Mouse (Mus musculus): Measurements from ENCODE around the gene Ovca2. TPM values are rescaled to one million over a fixed set of nuclear protein-coding genes. Genes with fewer than 3 reads are reported as not detected.
A peak's percentile ranks its signal among the peaks of the same experiment; 100 is the strongest.

Gene Ovca2
- polyA plus RNA-seq, 1 experiment from 2014 or later, result 28.6 TPM

DNA sequence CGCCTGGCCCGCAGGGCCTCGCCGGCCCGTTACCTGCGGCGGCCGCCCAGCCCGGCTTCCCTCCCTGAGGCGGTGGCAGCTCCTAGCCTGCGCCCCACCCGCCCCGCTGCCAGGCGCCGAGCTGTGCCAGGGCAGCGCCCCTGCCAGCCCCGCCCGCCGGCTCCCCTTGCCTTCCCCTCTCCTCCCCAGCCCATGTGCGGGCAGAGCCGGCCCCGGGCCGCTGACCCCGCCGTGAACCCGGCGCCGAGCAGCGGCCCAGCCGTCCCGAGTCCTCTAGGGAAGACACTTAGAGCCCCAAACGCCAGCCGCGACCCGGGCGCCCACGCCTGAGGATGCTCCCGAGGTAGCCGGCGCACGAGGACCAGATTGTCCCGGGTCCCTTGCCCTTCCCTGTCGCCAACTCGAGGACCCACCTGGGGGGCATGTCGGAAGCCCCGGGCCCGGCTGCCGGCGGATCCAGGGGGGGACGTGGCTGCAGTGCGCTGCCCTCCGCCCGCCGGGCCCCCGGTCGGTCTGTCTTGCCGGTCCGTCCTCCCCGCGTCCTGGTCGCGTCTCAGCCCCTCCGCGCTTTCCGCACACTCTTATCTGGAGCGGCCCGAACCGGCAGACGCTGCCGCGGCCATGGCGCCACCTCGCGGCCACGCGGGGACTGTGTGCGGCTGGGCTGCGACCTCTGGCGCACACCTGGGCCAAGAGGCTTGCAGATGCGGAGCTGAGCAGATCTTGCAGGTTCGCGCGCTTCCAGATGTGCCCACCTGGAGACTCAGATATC lies 9.9 kb downstream of the Ovca2 start:
- peak; percentile 93 for DNase-seq
- WGBS, result 0% methylated on average over 77 of the region's 83 CpGs
- Histone ChIP-seq H3K9me3 (ENCODE audit: low read depth, low read length) (no peaks in the 10 kb centered on the region), H3K36me3 (ENCODE audit: insufficient read depth) (peaks cover 39% of the 10 kb centered on the region), H3K4me1 (ENCODE audit: insufficient read depth) (peaks cover 2% of the 10 kb centered on the region), H3K27me3 (ENCODE audit: insufficient read depth, low read length) (peaks cover 82% of the 10 kb centered on the region), H3K4me2 (peak overlapping the region; percentile 76), H3K27ac (ENCODE audit: low read depth) (peak overlapping the region; percentile 95), H3K4me3 (ENCODE audit: low read depth, low read length) (peak overlapping the region; percentile 77), H3K9ac (peak overlapping the region; percentile 91)
- peak; percentile 78 for TF ChIP-seq CTCF (IDR thresholded peaks at IDR 0.05; ENCODE audit: low read depth)
- ATAC-seq (ENCODE audit: insufficient read depth), result peak; percentile 35

DNA sequence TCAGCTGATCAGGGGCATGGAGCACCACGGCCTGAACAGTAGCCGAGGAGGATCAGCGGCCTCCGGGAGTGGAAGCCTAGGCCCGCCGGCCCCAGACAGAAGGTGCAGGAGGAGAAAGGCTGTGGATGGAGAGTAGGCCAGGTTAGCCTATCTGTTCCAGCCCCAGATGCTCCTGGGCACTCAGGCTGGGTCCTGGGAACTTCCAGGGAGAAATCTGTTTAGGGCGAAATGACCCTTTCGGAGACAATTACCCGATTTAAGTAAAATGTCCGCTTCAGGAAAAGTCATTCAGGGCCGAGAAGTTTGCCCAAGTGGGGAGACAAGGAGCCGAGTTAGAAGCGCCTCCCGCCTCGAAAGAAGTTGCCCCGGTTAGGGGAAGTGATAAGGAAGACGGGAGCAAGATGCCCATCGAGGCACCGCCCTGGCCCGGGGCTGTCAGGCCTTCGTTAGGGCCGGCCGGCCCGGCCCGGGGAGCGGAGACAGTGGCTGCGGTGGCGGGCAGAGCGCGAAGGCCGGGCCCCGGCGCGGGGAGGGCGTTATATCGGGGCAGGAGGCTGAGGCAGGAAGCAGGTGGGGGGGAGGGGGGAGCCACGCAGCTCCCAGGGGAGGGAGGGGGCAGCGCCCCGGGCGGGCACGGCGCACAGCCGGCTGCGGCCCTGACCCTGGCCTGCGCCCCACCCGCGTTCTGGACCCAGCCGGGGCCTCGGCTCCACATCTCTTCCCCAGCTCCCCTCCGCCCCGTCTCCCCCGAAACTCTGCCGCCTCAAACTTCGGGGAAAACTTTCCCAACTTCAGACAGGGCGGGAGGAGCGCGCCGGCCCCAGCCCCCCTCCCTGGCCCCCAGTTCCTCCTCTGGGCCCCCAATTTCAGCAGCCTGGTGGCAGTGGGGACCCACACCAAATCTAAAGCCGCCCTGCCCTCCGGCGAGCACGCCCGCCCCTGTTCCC lies 10.7 kb downstream of the Ovca2 start:
- ATAC-seq (ENCODE audit: insufficient read depth) (no peak), DNase-seq (peak; percentile 59)
- Histone ChIP-seq H3K9me3 (ENCODE audit: low read depth, low read length) (no peaks in the 10 kb centered on the region), H3K36me3 (ENCODE audit: insufficient read depth) (peaks cover 48% of the 10 kb centered on the region), H3K4me2 (peak overlapping the region; percentile 76), H3K9ac (peak overlapping the region; percentile 91), H3K4me1 (ENCODE audit: insufficient read depth) (peaks cover 4% of the 10 kb centered on the region), H3K4me3 (ENCODE audit: low read depth, low read length) (peak overlapping the region; percentile 77), H3K27me3 (ENCODE audit: insufficient read depth, low read length) (peaks cover 78% of the 10 kb centered on the region), H3K27ac (ENCODE audit: low read depth) (peak overlapping the region; percentile 95)
- TF ChIP-seq CTCF (IDR thresholded peaks at IDR 0.05; ENCODE audit: low read depth), result no peak
- 4% methylated on average over 45 of the region's 63 CpGs for WGBS

GRCm38 (mm10) chr11:75166861-75167642 lies 11.6 kb downstream of the Ovca2 start:
- Histone ChIP-seq H3K4me3 (ENCODE audit: low read depth, low read length) (peak overlapping the region; percentile 77), H3K9me3 (ENCODE audit: low read depth, low read length) (no peaks in the 10 kb centered on the region), H3K4me2 (peak overlapping the region; percentile 76), H3K36me3 (ENCODE audit: insufficient read depth) (peaks cover 57% of the 10 kb centered on the region), H3K4me1 (ENCODE audit: insufficient read depth) (peaks cover 8% of the 10 kb centered on the region), H3K27ac (ENCODE audit: low read depth) (peak overlapping the region; percentile 95), H3K27me3 (ENCODE audit: insufficient read depth, low read length) (peaks cover 70% of the 10 kb centered on the region), H3K9ac (peak overlapping the region; percentile 91)
- peak; percentile 63 for DNase-seq
- ATAC-seq (ENCODE audit: insufficient read depth), result no peak
- 3% methylated on average over 68 of the region's 68 CpGs for WGBS
- TF ChIP-seq CTCF (IDR thresholded peaks at IDR 0.05; ENCODE audit: low read depth), result no peak

GRCm38 (mm10) chr11:75166193-75166842 lies 12.3 kb downstream of the Ovca2 start:
- Histone ChIP-seq H3K4me2 (peak overlapping the region; percentile 76), H3K27ac (ENCODE audit: low read depth) (peak overlapping the region; percentile 95), H3K9me3 (ENCODE audit: low read depth, low read length) (no peaks in the 10 kb centered on the region), H3K27me3 (ENCODE audit: insufficient read depth, low read length) (peaks cover 62% of the 10 kb centered on the region), H3K4me3 (ENCODE audit: low read depth, low read length) (peak overlapping the region; percentile 77), H3K36me3 (ENCODE audit: insufficient read depth) (peaks cover 60% of the 10 kb centered on the region), H3K4me1 (ENCODE audit: insufficient read depth) (peaks cover 8% of the 10 kb centered on the region), H3K9ac (peak overlapping the region; percentile 91)
- no peak for ATAC-seq (ENCODE audit: insufficient read depth)
- no peak for TF ChIP-seq CTCF (IDR thresholded peaks at IDR 0.05; ENCODE audit: low read depth)
- DNase-seq, result peak; percentile 56
- WGBS, result 6% methylated on average over 55 of the region's 55 CpGs

DNA sequence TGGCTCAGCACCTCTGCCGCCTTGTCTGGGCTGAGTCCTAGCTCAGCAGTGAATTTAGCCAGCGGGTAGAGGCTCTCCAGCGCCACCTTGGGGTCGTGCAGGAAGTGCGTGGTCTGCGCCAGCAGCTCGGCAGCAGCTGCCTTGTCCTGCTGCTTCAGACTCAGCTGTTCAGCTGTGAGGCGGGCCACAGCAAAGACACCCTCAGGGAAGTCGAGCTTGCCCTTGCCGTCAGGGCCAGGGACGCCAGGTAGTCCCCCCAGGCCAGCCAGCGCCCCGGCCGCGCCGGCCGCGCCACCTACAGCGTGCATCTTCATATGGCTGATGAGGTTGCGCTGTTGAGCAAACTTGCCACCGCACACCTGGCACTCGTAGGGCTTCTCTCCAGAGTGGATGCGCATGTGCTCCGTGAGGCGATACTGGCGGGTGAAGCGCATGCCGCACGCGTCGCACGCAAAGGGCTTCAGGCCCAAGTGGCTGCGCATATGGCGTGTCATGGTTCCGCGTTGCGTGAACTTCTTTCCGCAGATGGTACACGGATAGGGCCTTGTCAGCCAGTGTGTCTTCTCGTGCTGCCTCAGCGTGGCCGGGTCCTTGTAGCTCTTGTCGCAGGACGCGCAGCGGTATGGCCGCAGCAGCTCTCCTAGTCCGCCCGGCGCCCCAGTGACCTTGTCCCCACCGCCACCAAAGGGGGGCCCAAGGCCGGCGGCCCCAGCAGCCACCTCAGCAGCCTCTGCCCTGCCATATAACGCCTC lies 13.0 kb downstream of the Ovca2 start:
- TF ChIP-seq CTCF (IDR thresholded peaks at IDR 0.05; ENCODE audit: low read depth), result peak; percentile 90
- peaks cover 55% of the 10 kb centered on the region for H3K27me3 ChIP-seq (ENCODE audit: insufficient read depth, low read length)
- no peaks in the 10 kb centered on the region for H3K9me3 ChIP-seq (ENCODE audit: low read depth, low read length)
- H3K4me1 ChIP-seq (ENCODE audit: insufficient read depth), result peaks cover 8% of the 10 kb centered on the region
- peaks cover 67% of the 10 kb centered on the region for H3K36me3 ChIP-seq (ENCODE audit: insufficient read depth)
- peak overlapping the region; percentile 76 for H3K4me2 ChIP-seq
- H3K4me3 ChIP-seq (ENCODE audit: low read depth, low read length), result peak overlapping the region; percentile 77
- peak overlapping the region; percentile 91 for H3K9ac ChIP-seq
- peak; percentile 87 for DNase-seq
- ATAC-seq (ENCODE audit: insufficient read depth), result no peak
- WGBS, result 7% methylated on average over 54 of the region's 54 CpGs
- peak overlapping the region; percentile 95 for H3K27ac ChIP-seq (ENCODE audit: low read depth)

Measured in lung, embryonic 14.5 days (tissue).